Mouse (Mus musculus) heart, embryonic 10.5 days (tissue): Measurements from ENCODE around the gene Hcn1. TPM values are rescaled to one million over a fixed set of nuclear protein-coding genes. Genes with fewer than 3 reads are reported as not detected.

Source experiments
- DNase-seq: peaks from one replicate; pipeline ENCODE4 v3.0.0-alpha.2; 2017; ENCODE audit warnings: low spot score
- H3K27ac ChIP-seq: fragments of 300-500 bp; sonication (generic); 2 replicates; pipeline ENCODE4 v1.5.1; 2016; ENCODE audit warnings: mild to moderate bottlenecking
- H3K27me3 ChIP-seq: fragments of 300-500 bp; sonication (generic); 2 replicates; pipeline ENCODE4 v1.6.1; 2016; ENCODE audit warnings: mild to moderate bottlenecking; ENCODE audit not compliant: poor library complexity, insufficient read depth, severe bottlenecking
- H3K36me3 ChIP-seq: fragments of 300-500 bp; sonication (generic); 2 replicates; pipeline ENCODE4 v1.6.1; 2016; ENCODE audit warnings: mild to moderate bottlenecking, moderate library complexity
- H3K4me1 ChIP-seq: fragments of 300-500 bp; sonication (generic); 2 replicates; pipeline ENCODE4 v1.6.1; 2016; ENCODE audit warnings: mild to moderate bottlenecking
- H3K4me3 ChIP-seq: fragments of 300-500 bp; sonication (generic); 2 replicates; pipeline ENCODE4 v1.5.1; 2016; ENCODE audit warnings: mild to moderate bottlenecking, moderate library complexity
- H3K9me3 ChIP-seq: fragments of 300-500 bp; sonication (generic); 2 replicates; pipeline ENCODE4 v1.6.1; 2016; ENCODE audit warnings: mild to moderate bottlenecking, moderate library complexity
- WGBS: fragments of 180-500 bp; shearing (Covaris S2); methylation state at CpG from one replicate; pipeline ENCODE4 v1.1.7; 2016; 5-methylcytosine and 5-hydroxymethylcytosine counted together
- polyA plus RNA-seq: library from polyadenylated mRNA; unstranded; fragments of >200 nt; fragmentation: Nextera tagmentation; extraction: Ambion mirVana; gene quantifications from 2 replicates; pipeline ENCODE4 v1.2.1, GENCODE M21; 2016

Gene Hcn1
- polyA plus RNA-seq, 1 experiment from 2014 or later, result 0.23 TPM

DNA sequence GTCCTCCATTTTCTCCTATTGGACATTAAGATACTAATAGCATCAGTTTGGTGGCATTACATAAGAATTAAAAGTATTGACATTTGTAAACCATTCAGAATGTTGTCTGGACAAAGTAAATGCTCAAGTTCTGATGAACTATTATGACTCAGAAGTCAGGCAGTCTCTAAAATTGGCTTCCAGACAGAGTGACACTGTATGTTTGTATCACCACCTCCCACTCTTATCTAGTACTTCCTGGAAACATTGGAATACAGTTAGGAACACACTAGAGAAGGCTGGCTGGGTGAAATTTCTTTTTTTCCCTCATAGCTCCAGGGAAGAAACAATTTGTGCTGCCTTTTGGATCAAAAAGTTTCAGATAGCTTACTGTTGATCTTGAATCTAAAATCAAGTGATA, 108.7 kb downstream of the Hcn1 start:
- H3K27me3 ChIP-seq, result no peaks in the 10 kb centered on the region
- no peaks in the 10 kb centered on the region for H3K36me3 ChIP-seq
- H3K4me3 ChIP-seq, result no peak overlapping the region
- H3K27ac ChIP-seq, result no peak overlapping the region
- H3K4me1 ChIP-seq, result 0 out of 2 replicates have a peak, but pooled peaks cover 7% of the 10 kb centered on the region
- H3K9me3 ChIP-seq, result no peaks in the 10 kb centered on the region
- DNase-seq, result no peak

- no peak for DNase-seq
- no peaks in the 10 kb centered on the region for H3K4me1 ChIP-seq
- WGBS, result 65% methylated on average over 4 of the region's 4 CpGs
- H3K9me3 ChIP-seq, result no peaks in the 10 kb centered on the region
- H3K27ac ChIP-seq, result no peak overlapping the region
- H3K27me3 ChIP-seq, result no peaks in the 10 kb centered on the region
- no peak overlapping the region for H3K4me3 ChIP-seq
- no peaks in the 10 kb centered on the region for H3K36me3 ChIP-seq
Measured at GRCm38 (mm10) chr13:117722090-117722489, 120.0 kb downstream of the Hcn1 start.

DNA sequence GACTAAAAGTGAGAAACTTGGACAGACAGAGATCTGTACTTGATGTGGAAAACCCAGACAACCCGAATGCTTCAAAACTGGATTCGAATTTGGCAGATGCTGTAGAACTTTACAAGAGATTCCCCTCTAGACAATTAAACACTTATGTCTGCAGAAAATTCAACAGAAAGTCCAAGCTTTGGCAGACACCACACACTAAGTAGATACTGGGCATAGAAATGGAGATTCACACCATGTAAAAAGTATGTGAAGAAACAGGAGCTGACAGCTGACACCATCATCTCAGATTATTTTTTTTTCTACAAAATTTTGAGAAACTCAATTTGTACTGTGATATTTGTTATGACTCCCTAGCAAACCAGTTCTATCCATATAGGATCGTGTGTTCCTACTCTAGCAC, 122.0 kb downstream of the Hcn1 start:
- Histone ChIP-seq H3K36me3 (no peaks in the 10 kb centered on the region), H3K27me3 (no peaks in the 10 kb centered on the region), H3K4me1 (no peaks in the 10 kb centered on the region), H3K9me3 (no peaks in the 10 kb centered on the region), H3K27ac (no peak overlapping the region), H3K4me3 (no peak overlapping the region)
- no peak for DNase-seq
- 74% methylated on average over 3 of the region's 3 CpGs for WGBS

DNA sequence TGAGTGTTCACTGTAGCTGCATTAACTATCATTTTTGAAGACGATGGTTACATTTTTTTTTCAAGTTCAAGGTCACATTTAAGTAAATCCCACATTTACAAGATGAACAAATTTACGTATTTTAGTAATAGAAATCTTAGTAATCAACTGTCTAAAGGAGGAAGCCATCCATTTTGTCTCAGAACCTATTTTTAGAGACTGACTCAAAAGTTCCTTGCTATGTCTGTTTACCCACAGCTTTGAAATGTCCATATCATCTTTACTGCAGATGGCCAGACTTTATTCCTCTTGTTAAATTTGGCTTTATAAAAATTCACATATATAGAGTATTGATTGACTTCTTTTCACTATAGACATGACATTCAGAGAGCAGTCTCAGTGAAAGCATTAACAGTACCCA, 126.3 kb downstream of the Hcn1 start:
- H3K27ac ChIP-seq, result no peak overlapping the region
- WGBS, result 82% methylated on average over 2 of the region's 2 CpGs
- no peak overlapping the region for H3K4me3 ChIP-seq
- no peaks in the 10 kb centered on the region for H3K4me1 ChIP-seq
- no peaks in the 10 kb centered on the region for H3K36me3 ChIP-seq
- no peak for DNase-seq
- no peaks in the 10 kb centered on the region for H3K9me3 ChIP-seq
- no peaks in the 10 kb centered on the region for H3K27me3 ChIP-seq

DNA sequence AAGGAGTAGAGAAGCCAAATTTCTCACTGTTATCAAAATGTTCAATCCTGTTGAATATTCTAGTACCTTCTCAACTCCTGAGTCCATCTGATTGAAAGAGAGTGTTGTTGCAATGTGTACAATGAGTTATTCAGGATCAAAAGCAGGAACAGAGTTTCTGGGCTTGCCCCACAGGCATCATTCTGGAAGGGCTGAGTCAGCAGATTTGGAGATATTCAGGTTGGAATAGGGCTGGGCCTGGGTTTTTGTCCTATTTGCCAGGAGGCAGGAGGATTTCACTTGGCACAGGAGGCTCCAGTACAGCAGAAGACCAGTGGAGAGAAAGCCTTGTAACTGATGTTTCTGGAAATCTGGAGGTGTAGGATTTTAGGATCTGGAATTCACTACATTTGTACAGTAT, 130.6 kb downstream of the Hcn1 start:
- no peak overlapping the region for H3K4me3 ChIP-seq
- no peak for DNase-seq

DNA sequence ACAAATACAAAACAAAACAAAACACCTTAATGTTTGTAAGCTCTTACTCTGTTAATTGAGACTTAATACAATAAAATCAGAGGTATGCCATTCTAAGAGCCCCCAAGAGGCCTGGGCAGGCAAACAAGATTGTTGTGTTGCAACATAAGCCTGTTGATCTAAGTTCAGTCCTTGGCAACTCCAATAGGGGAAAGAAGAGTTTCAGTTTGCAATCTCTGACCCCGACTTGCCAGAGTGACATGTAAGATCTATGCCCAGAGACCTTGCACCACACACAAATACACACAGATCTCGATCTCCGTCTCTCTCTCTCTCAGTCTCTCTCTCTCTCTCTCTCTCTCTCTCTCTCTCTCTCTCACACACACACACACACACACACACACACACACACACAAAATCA, 142.3 kb downstream of the Hcn1 start:
- no peaks in the 10 kb centered on the region for H3K36me3 ChIP-seq
- no peak for DNase-seq
- 89% methylated on average over 3 of the region's 3 CpGs for WGBS
- no peak overlapping the region for H3K27ac ChIP-seq
- H3K4me1 ChIP-seq, result no peaks in the 10 kb centered on the region
- H3K4me3 ChIP-seq, result no peak overlapping the region
- H3K27me3 ChIP-seq, result no peaks in the 10 kb centered on the region
- H3K9me3 ChIP-seq, result no peaks in the 10 kb centered on the region

More for the DNA sequence above, 130.6 kb downstream of the Hcn1 start:
- no peaks in the 10 kb centered on the region for H3K4me1 ChIP-seq
- H3K9me3 ChIP-seq, result no peaks in the 10 kb centered on the region
- no peaks in the 10 kb centered on the region for H3K36me3 ChIP-seq
- no peaks in the 10 kb centered on the region for H3K27me3 ChIP-seq
- no peak overlapping the region for H3K27ac ChIP-seq

DNA sequence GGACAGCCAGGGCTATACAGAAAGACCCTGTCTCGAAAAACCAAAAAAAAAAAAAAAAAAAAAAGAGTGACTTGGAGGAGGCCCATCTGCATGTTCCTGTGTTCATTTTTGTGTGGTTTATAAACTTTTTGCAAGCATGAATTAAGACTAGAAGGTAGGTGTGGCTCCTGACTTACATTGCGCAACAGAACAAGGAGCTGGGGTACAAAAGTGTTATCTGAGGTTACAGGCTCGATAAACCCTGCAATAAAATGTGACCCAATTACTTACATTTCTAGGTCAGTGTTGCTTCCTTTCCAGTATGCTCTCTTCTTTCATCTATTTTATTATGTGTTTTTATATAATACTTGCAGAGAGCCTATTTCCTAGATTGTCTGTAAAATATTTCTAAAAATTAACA, 143.1 kb downstream of the Hcn1 start:
- no peak for DNase-seq
- no peaks in the 10 kb centered on the region for H3K4me1 ChIP-seq
- H3K9me3 ChIP-seq, result no peaks in the 10 kb centered on the region
- no peaks in the 10 kb centered on the region for H3K36me3 ChIP-seq
- no peak overlapping the region for H3K4me3 ChIP-seq
- WGBS, result 76% methylated on average over 3 of the region's 3 CpGs
- H3K27me3 ChIP-seq, result no peaks in the 10 kb centered on the region
- no peak overlapping the region for H3K27ac ChIP-seq

DNA sequence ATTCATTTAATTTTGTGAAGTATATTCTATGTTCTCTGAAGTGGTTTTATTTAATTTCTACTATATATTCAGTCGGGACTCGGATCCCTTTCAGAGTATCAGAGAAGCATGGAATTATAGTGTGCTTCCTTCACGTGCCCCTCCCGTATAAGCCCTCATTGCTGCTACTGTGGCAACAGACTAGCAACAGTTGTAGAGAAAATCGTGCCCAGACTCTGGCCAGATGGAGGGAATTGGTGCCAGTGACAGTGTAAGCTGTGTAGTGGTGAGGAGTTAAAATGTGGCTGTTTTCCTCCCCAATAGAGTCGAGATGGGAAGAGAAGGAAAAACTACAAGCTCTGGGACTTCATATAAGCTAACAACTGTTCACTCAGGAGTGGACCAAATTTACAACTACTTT, 163.4 kb downstream of the Hcn1 start:
- WGBS, result 80% methylated on average over 6 of the region's 6 CpGs

DNA sequence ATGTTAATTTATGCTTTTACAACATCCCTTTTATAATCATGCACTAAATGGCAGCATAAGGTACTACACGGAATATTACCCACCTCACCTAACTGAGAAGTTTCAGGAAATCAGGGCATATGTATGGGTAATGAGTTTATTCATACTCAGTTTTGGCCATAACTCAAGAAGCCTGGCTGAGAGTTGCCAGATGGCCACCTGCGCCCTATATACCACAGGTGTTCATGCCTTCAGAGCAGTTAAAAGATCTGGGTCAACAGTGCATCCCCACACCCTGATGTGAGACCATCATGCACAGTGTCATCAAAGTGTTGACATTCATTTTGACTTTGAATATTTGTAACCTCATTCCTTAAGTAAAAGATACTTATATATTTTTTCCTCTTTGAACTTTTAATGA, 183.3 kb downstream of the Hcn1 start:
- Histone ChIP-seq H3K4me3 (no peak overlapping the region), H3K9me3 (no peaks in the 10 kb centered on the region), H3K27ac (no peak overlapping the region), H3K36me3 (no peaks in the 10 kb centered on the region), H3K27me3 (no peaks in the 10 kb centered on the region), H3K4me1 (no peaks in the 10 kb centered on the region)
- 87% methylated on average over 2 of the region's 2 CpGs for WGBS
- no peak for DNase-seq

More for the DNA sequence above, 163.4 kb downstream of the Hcn1 start:
- Histone ChIP-seq H3K36me3 (no peaks in the 10 kb centered on the region), H3K27me3 (no peaks in the 10 kb centered on the region), H3K4me1 (no peaks in the 10 kb centered on the region), H3K9me3 (no peaks in the 10 kb centered on the region), H3K4me3 (no peak overlapping the region), H3K27ac (no peak overlapping the region)
- DNase-seq, result no peak

- H3K4me1 ChIP-seq, result no peaks in the 10 kb centered on the region
- H3K27me3 ChIP-seq, result no peaks in the 10 kb centered on the region
- H3K4me3 ChIP-seq, result no peak overlapping the region
- DNase-seq, result no peak
- no peaks in the 10 kb centered on the region for H3K36me3 ChIP-seq
- H3K9me3 ChIP-seq, result no peaks in the 10 kb centered on the region
- no peak overlapping the region for H3K27ac ChIP-seq
- WGBS, result 58% methylated on average over 1 of the region's 1 CpGs
Measured at GRCm38 (mm10) chr13:117792861-117793260, 190.7 kb downstream of the Hcn1 start.

- Histone ChIP-seq H3K27me3 (no peaks in the 10 kb centered on the region), H3K4me1 (no peaks in the 10 kb centered on the region), H3K36me3 (no peaks in the 10 kb centered on the region), H3K4me3 (no peak overlapping the region), H3K27ac (no peak overlapping the region), H3K9me3 (no peaks in the 10 kb centered on the region)
- no peak for DNase-seq
Measured at GRCm38 (mm10) chr13:117801061-117801460, 198.9 kb downstream of the Hcn1 start.

GRCm38 (mm10) chr13:117827628-117828027, 225.5 kb downstream of the Hcn1 start:
- Histone ChIP-seq H3K36me3 (no peaks in the 10 kb centered on the region), H3K4me1 (no peaks in the 10 kb centered on the region), H3K27ac (no peak overlapping the region), H3K4me3 (no peak overlapping the region), H3K9me3 (no peaks in the 10 kb centered on the region), H3K27me3 (no peaks in the 10 kb centered on the region)
- DNase-seq, result no peak
- 80% methylated on average over 5 of the region's 5 CpGs for WGBS

DNA sequence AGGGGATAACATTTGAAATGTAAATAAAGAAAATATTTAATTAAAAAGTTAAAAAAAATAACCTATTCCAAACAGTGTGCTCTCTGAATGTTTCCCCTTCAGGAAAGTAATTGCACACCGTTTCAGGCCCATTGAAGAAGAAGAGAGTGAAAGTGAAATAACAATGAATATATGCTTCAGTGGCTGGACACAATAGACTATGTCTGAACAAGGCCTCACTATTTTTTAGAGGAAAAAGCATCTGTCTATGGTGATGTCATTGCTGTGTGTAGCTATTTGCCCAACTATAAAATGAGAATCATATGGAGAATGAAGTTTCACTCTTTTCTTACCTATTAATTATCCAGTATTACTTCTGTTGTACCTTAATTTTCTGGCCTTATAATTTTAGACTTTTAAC, 234.5 kb downstream of the Hcn1 start:
- Histone ChIP-seq H3K4me3 (no peak overlapping the region), H3K9me3 (no peaks in the 10 kb centered on the region), H3K4me1 (no peaks in the 10 kb centered on the region), H3K27ac (no peak overlapping the region), H3K27me3 (no peaks in the 10 kb centered on the region), H3K36me3 (no peaks in the 10 kb centered on the region)
- 78% methylated on average over 1 of the region's 1 CpGs for WGBS
- DNase-seq, result no peak

DNA sequence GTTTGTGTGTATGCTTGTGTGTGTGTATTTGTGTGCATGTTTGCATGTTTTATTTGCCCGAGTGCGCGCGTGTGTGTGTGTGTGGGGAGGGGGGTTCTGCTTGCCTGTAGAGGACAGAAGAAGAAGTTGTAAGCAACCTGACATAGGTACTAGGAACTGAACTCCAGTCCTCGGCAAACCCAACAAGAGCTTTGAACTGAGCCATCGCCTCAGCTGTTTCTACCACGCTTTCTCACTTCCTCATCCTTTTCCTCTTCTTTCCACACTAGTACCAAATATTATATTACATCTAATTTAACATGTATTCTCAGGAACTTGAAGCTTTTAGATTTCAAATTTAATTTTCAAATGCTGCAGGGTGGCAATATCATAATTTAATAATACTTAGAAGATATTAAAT, 236.1 kb downstream of the Hcn1 start:
- 86% methylated on average over 7 of the region's 7 CpGs for WGBS
- DNase-seq, result no peak
- no peak overlapping the region for H3K27ac ChIP-seq

More for the DNA sequence above, 236.1 kb downstream of the Hcn1 start:
- no peaks in the 10 kb centered on the region for H3K4me1 ChIP-seq
- H3K36me3 ChIP-seq, result no peaks in the 10 kb centered on the region
- H3K27me3 ChIP-seq, result no peaks in the 10 kb centered on the region
- no peaks in the 10 kb centered on the region for H3K9me3 ChIP-seq
- no peak overlapping the region for H3K4me3 ChIP-seq
